Mouse (Mus musculus) kidney, postnatal 14 days (tissue): Measurements from ENCODE around the gene Sh3bgrl2.

Source experiments
- DNase-seq: peaks from one replicate; pipeline ENCODE4 v3.0.0; 2022; ENCODE audit warnings: mixed read lengths

Sh3bgrl2 gene

GRCm38 (mm10) chr9:83593811-83594210 lies 45.7 kb downstream of the Sh3bgrl2 start:
- DNase-seq = no peak

GRCm38 (mm10) chr9:83596132-83596531 lies 48.0 kb downstream of the Sh3bgrl2 start:
- DNase-seq = no peak

GRCm38 (mm10) chr9:83596646-83597481 lies 48.7 kb downstream of the Sh3bgrl2 start:
- DNase-seq = no peak

GRCm38 (mm10) chr9:83598047-83598446 lies 49.9 kb downstream of the Sh3bgrl2 start:
- DNase-seq = no peak

- DNase-seq = peak; percentile 21
These were observed 51.4 kb downstream of the Sh3bgrl2 start for GRCm38 (mm10) chr9:83599505-83599904.

- no peak for DNase-seq
These were observed 52.3 kb downstream of the Sh3bgrl2 start for GRCm38 (mm10) chr9:83600286-83601048.

- no peak for DNase-seq
These were observed 54.1 kb downstream of the Sh3bgrl2 start for GRCm38 (mm10) chr9:83602176-83602770.

GRCm38 (mm10) chr9:83603159-83603558 lies 55.0 kb downstream of the Sh3bgrl2 start:
- DNase-seq = no peak

GRCm38 (mm10) chr9:83605886-83606640 lies 57.9 kb downstream of the Sh3bgrl2 start:
- peak; percentile 19 for DNase-seq

GRCm38 (mm10) chr9:83608135-83608534 lies 60.0 kb downstream of the Sh3bgrl2 start:
- DNase-seq = no peak

- DNase-seq = peak; percentile 85
These were observed 61.5 kb downstream of the Sh3bgrl2 start for GRCm38 (mm10) chr9:83609422-83610297.

GRCm38 (mm10) chr9:83615912-83616585 lies 67.9 kb downstream of the Sh3bgrl2 start:
- DNase-seq = no peak

GRCm38 (mm10) chr9:83616586-83617081 lies 68.5 kb downstream of the Sh3bgrl2 start:
- no peak for DNase-seq

- DNase-seq = no peak
These were observed 75.3 kb downstream of the Sh3bgrl2 start for GRCm38 (mm10) chr9:83623455-83623854.

GRCm38 (mm10) chr9:83624193-83624592 lies 76.1 kb downstream of the Sh3bgrl2 start:
- no peak for DNase-seq

GRCm38 (mm10) chr9:83625085-83625484 lies 77.0 kb downstream of the Sh3bgrl2 start:
- DNase-seq = no peak

- DNase-seq = no peak
These were observed 80.8 kb downstream of the Sh3bgrl2 start for GRCm38 (mm10) chr9:83628669-83629612.

GRCm38 (mm10) chr9:83630341-83630740 lies 82.2 kb downstream of the Sh3bgrl2 start:
- no peak for DNase-seq

GRCm38 (mm10) chr9:83631920-83632319 lies 83.8 kb downstream of the Sh3bgrl2 start:
- no peak for DNase-seq

GRCm38 (mm10) chr9:83634703-83635102 lies 86.6 kb downstream of the Sh3bgrl2 start:
- no peak for DNase-seq
